Mouse (Mus musculus) lung, embryonic 15.5 days (tissue): Measurements from ENCODE around the gene Mcoln3. TPM values are rescaled to one million over a fixed set of nuclear protein-coding genes. Genes with fewer than 3 reads are reported as not detected.

Source experiments
- ATAC-seq: fragments of 200-750 bp; cut with Nextera tagmentation; 2 replicates; pipeline ENCODE4 v1.8.0; 2017; ENCODE audit warnings: moderate number of reproducible peaks, borderline replicate concordance; ENCODE audit not compliant: low FRiP score, low TSS enrichment; ENCODE audit errors: extremely low read depth
- H3K27ac ChIP-seq: fragments of 300-500 bp; sonication (generic); 2 replicates; pipeline ENCODE4 v1.5.1; 2015; ENCODE audit warnings: moderate library complexity, mild to moderate bottlenecking, inconsistent platforms
- H3K27me3 ChIP-seq: fragments of 300-500 bp; sonication (generic); 2 replicates; pipeline ENCODE4 v1.6.1; 2015; ENCODE audit warnings: inconsistent platforms
- H3K36me3 ChIP-seq: fragments of 300-500 bp; sonication (generic); 2 replicates; pipeline ENCODE4 v1.6.1; 2015; ENCODE audit warnings: inconsistent platforms
- H3K4me1 ChIP-seq: fragments of 300-500 bp; sonication (generic); 2 replicates; pipeline ENCODE4 v1.6.1; 2015; ENCODE audit warnings: inconsistent platforms
- H3K4me2 ChIP-seq: fragments of 300-500 bp; sonication (generic); 2 replicates; pipeline ENCODE4 v1.6.1; 2015; ENCODE audit warnings: inconsistent platforms, mild to moderate bottlenecking, moderate library complexity
- H3K4me3 ChIP-seq: fragments of 300-500 bp; sonication (generic); 2 replicates; pipeline ENCODE4 v1.5.1; 2015; ENCODE audit warnings: mild to moderate bottlenecking, inconsistent platforms
- H3K9ac ChIP-seq: fragments of 300-500 bp; sonication (generic); 2 replicates; pipeline ENCODE4 v1.6.1; 2015; ENCODE audit warnings: inconsistent platforms
- H3K9me3 ChIP-seq: fragments of 300-500 bp; sonication (generic); 2 replicates; pipeline ENCODE4 v1.6.1; 2016; ENCODE audit warnings: inconsistent platforms
- WGBS: fragments of 180-500 bp; shearing (Covaris S2); methylation state at CpG from one replicate; pipeline ENCODE4 v1.1.7; 2015; 5-methylcytosine and 5-hydroxymethylcytosine counted together
- polyA plus RNA-seq: library from polyadenylated mRNA; unstranded; fragments of >200 nt; fragmentation: Nextera tagmentation; extraction: Ambion mirVana; gene quantifications from 2 replicates; pipeline ENCODE4 v1.2.1, GENCODE M21; 2015

Mcoln3 gene
- polyA plus RNA-seq, 1 experiment from 2014 or later, result 1.1 TPM

DNA sequence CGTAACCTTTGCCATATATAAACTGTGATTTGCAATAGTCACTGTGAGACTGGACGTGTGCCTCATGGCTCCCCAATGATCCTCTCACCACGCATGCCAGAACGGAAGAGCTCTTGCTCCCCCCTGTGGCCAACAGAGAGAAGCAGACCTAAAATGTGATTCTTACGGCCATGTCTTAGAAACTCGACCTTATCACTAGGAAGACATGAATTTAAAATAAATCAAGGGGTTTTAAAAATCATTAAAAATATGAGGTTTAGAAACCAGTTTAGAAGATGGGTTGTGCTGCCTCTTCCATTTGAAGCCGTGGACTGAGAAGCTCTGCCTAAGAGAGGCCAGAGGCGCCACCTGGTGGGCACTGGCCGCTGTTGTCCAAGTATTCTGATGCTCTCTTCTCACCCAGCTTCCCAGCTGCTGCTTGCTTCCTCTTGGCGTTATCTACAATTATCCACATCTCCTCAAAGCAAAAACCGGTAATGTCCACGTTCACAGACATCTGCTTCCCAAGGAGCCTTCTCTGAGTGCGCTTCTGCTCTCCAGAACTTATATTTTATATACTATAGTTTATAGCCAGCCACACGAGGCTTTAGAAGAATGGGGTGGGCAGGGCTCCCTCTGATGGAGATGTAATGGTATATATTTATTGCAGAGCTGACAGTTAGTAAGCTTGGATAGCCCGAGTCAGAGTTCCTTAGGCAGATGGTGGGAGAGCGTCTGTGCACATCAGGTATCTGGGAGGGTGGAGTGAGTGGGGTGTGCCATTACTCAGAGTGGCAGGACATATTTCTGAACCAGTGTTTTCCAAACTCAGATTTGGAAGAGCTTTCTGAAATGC lies 60.7 kb downstream of the Mcoln3 start:
- peak overlapping the region; percentile 52 for H3K4me2 ChIP-seq
- peaks cover 13% of the 10 kb centered on the region; the same call in 1 of the 2 replicates for H3K4me1 ChIP-seq
- peak; percentile 69; the same call in 1 of the 2 replicates for ATAC-seq
- H3K27ac ChIP-seq, result no peak overlapping the region
- H3K4me3 ChIP-seq, result peak overlapping the region; percentile 29
- H3K27me3 ChIP-seq, result no peaks in the 10 kb centered on the region
- H3K9ac ChIP-seq, result 0 out of 2 replicates have a peak overlapping the region, but pooled peaks have one; percentile 21
- 4% methylated on average over 16 of the region's 16 CpGs for WGBS
- H3K36me3 ChIP-seq, result no peaks in the 10 kb centered on the region
- no peaks in the 10 kb centered on the region for H3K9me3 ChIP-seq

DNA sequence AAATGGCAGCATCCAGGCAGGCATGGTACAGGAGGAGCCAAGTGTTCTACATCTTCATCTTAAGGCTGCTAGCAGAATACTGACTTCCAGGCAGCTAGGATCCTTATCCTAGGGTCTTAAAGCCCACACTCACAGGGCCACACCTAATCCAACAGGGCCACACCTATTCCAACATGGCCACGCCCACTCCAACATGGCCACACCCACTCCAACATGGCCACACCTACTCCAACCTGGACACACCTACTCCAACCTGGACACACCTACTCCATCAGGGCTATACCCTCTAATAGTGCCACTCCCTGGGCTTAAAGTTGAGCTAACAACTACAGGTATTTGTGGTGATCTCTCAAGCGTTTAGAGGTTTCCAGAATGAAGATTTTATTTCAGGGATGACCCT lies 63.1 kb downstream of the Mcoln3 start:
- WGBS, result 40% methylated on average over 2 of the region's 2 CpGs
- ATAC-seq, result no peak
- no peak overlapping the region for H3K27ac ChIP-seq
- no peak overlapping the region for H3K9ac ChIP-seq
- no peaks in the 10 kb centered on the region for H3K27me3 ChIP-seq
- peaks cover 13% of the 10 kb centered on the region; the same call in 1 of the 2 replicates for H3K4me1 ChIP-seq
- no peaks in the 10 kb centered on the region for H3K9me3 ChIP-seq
- no peaks in the 10 kb centered on the region for H3K36me3 ChIP-seq
- H3K4me2 ChIP-seq, result no peak overlapping the region
- H3K4me3 ChIP-seq, result no peak overlapping the region

DNA sequence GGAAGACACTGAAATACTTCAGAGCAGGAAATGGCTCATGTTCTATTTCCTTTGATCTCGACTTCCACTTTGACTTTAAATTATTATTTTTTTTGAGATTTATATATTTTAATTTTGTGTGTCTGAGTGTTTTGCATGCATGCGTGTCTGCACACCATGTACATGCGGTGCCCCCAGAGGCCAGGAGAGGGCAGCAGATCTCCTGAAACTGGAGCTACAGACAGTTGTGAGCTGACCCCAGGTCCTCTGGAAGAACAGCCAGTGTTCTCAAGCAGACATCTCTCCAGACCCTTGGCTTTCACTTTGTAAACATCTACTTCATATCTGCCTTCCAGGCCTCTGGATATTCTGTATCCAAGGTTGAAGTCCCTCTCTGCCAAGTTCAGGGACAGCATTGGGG lies 63.7 kb downstream of the Mcoln3 start:
- 31% methylated on average over 3 of the region's 3 CpGs for WGBS
- no peak overlapping the region for H3K4me2 ChIP-seq
- no peak overlapping the region for H3K9ac ChIP-seq
- H3K9me3 ChIP-seq, result no peaks in the 10 kb centered on the region
- no peaks in the 10 kb centered on the region for H3K27me3 ChIP-seq
- peaks cover 13% of the 10 kb centered on the region; the same call in 1 of the 2 replicates for H3K4me1 ChIP-seq
- no peak overlapping the region for H3K27ac ChIP-seq
- no peaks in the 10 kb centered on the region for H3K36me3 ChIP-seq
- no peak for ATAC-seq
- H3K4me3 ChIP-seq, result no peak overlapping the region

DNA sequence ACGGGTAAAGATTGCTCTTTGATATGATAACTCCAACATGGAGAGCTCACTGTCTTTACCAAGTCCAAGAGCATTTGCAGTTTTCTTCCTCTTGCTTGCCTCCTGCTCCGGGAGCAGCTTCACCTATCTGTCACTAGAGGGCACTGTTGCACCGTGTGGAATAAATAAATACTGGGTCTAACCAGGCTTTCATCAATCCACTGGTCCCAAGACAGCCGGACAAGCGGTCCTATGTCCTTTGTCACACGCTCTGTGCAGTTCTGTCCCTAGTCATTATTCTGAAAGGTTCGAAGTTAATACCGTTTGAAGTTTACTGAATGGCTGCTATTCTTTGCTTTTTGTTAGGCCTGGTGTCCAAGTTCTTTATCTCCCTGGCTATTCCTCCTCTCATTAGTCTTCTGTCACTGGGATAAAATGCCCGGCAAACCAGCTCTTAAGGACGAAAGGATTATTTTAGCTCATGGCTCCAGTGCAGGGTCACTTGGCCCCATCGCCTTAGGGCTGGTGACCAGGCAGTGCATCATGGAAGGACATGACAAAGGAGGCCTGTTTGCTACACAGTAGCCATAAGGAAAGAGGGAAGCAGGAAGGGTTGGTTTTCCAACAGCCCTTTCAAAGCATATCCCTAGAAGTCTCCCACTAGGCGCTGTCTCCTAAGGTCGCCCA lies 67.9 kb downstream of the Mcoln3 start:
- H3K9ac ChIP-seq, result no peak overlapping the region
- no peak overlapping the region for H3K27ac ChIP-seq
- no peaks in the 10 kb centered on the region for H3K36me3 ChIP-seq
- 22% methylated on average over 13 of the region's 13 CpGs for WGBS
- no peaks in the 10 kb centered on the region for H3K4me1 ChIP-seq
- no peak overlapping the region for H3K4me2 ChIP-seq
- no peaks in the 10 kb centered on the region for H3K9me3 ChIP-seq
- peak; percentile 43; the same call in 1 of the 2 replicates for ATAC-seq
- no peak overlapping the region for H3K4me3 ChIP-seq
- no peaks in the 10 kb centered on the region for H3K27me3 ChIP-seq

DNA sequence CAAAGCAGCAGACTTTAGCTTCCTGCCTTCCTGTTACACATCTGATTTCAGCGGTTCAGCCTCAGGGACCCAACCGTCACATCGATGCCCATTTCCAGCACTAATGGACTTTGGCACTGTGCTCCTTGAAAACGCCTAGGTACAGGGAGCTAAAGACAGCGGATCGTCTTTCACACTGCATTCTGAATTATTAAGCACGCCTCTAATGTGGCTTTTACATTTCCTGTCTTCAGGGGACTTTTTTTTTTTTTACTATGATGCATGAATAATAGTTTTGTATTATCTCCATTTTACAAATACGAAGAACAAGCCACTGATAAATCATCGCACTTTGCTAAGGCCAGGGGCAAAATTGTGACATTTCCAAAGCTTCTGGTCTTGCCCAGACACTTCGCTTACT lies 68.8 kb downstream of the Mcoln3 start:
- WGBS, result 72% methylated on average over 10 of the region's 10 CpGs
- no peak overlapping the region for H3K27ac ChIP-seq
- no peak overlapping the region for H3K4me3 ChIP-seq
- no peaks in the 10 kb centered on the region for H3K4me1 ChIP-seq
- H3K27me3 ChIP-seq, result no peaks in the 10 kb centered on the region
- H3K4me2 ChIP-seq, result no peak overlapping the region
- no peak for ATAC-seq
- no peaks in the 10 kb centered on the region for H3K9me3 ChIP-seq
- no peak overlapping the region for H3K9ac ChIP-seq
- H3K36me3 ChIP-seq, result no peaks in the 10 kb centered on the region

DNA sequence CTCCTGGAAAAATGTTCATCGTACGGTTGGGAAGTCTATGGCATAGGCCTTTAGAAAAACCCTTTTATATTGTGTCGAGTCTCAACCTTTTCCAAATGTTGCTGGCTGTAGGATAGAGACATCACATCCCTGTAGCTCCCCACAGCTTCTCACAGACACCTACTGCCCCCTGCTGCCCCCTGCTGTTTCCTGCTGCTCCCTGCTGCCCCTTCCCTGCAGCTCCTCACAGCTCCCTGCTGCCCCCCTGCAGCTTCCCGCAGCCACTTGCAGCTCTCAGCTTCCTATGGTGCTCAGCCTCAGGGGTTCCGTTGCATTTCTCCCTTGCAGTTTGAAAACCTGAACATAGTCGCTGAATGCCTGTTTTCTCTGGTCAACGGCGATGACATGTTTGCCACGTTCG lies 72.7 kb downstream of the Mcoln3 start:
- H3K9ac ChIP-seq, result no peak overlapping the region
- H3K4me3 ChIP-seq, result no peak overlapping the region
- no peak overlapping the region for H3K27ac ChIP-seq
- no peaks in the 10 kb centered on the region for H3K27me3 ChIP-seq
- H3K9me3 ChIP-seq, result no peaks in the 10 kb centered on the region
- H3K4me1 ChIP-seq, result no peaks in the 10 kb centered on the region
- no peaks in the 10 kb centered on the region for H3K36me3 ChIP-seq
- no peak overlapping the region for H3K4me2 ChIP-seq
- ATAC-seq, result no peak
- 73% methylated on average over 10 of the region's 10 CpGs for WGBS

Other genes starting within 250 kb of the Mcoln3 start
- 52.8 and 53.0 TPM in 2 replicates for gene Bcl10, start 194.6 kb upstream of the Mcoln3 start, polyA plus RNA-seq
- gene 2410004B18Rik, start 179.4 kb upstream of the Mcoln3 start, polyA plus RNA-seq, result 50.4 and 52.4 TPM in 2 replicates
- gene Syde2, start 129.6 kb upstream of the Mcoln3 start, polyA plus RNA-seq, result 1.8 and 2.3 TPM in 2 replicates
- 1.8 and 2.2 TPM in 2 replicates for gene Wdr63, start 9.3 kb upstream of the Mcoln3 start, polyA plus RNA-seq
- 0.91 and 2.3 TPM in 2 replicates for gene Mcoln2, start 32.4 kb downstream of the Mcoln3 start, polyA plus RNA-seq
- gene Lpar3, start 103.5 kb downstream of the Mcoln3 start, polyA plus RNA-seq, result 2.4 and 2.5 TPM in 2 replicates